Mouse (Mus musculus) cortical plate, adult 2 months (tissue): ENCODE results near the gene Clstn2. TPM values are rescaled to one million over a fixed set of nuclear protein-coding genes. Genes with fewer than 3 reads are reported as not detected.
A peak's percentile ranks its signal among the peaks of the same experiment; 100 is the strongest.

Experiments
- H3K27ac ChIP-seq: fragments of 200-500 bp; 2 replicates; pipeline ENCODE4 v1.5.1; 2012; ENCODE audit warnings: low read length, control low read depth, inconsistent platforms; ENCODE audit not compliant: insufficient read depth
- H3K4me1 ChIP-seq: fragments of 200-500 bp; 2 replicates; pipeline ENCODE4 v1.6.1; 2011; ENCODE audit warnings: low read length; ENCODE audit not compliant: control insufficient read depth, insufficient read depth
- H3K4me3 ChIP-seq: fragments of 200-500 bp; 2 replicates; pipeline ENCODE4 v1.5.1; 2011; ENCODE audit warnings: mild to moderate bottlenecking, low read length, control low read depth; ENCODE audit not compliant: insufficient read depth
- CTCF ChIP-seq: fragments of 200-500 bp; IDR thresholded peaks from 2 replicates; pipeline ENCODE4 v1.5.1; 2011; ENCODE audit warnings: mild to moderate bottlenecking, control low read depth, low read length; ENCODE audit not compliant: insufficient read depth; ENCODE audit errors: extremely low read depth
- POLR2A ChIP-seq: fragments of 200-500 bp; IDR thresholded peaks from 2 replicates; pipeline ENCODE4 v1.6.1; 2011; ENCODE audit warnings: mild to moderate bottlenecking, low read length, control low read depth; ENCODE audit not compliant: insufficient read depth; ENCODE audit errors: extremely low read depth
- polyA plus RNA-seq: library from polyadenylated mRNA; depleted of rRNA; stranded (reverse); fragments of >200 nt; gene quantifications from 2 replicates; pipeline ENCODE4 v1.2.3, GENCODE M21; 2012

Gene Clstn2
- polyA plus RNA-seq, 1 experiment, result 50.8 TPM

DNA sequence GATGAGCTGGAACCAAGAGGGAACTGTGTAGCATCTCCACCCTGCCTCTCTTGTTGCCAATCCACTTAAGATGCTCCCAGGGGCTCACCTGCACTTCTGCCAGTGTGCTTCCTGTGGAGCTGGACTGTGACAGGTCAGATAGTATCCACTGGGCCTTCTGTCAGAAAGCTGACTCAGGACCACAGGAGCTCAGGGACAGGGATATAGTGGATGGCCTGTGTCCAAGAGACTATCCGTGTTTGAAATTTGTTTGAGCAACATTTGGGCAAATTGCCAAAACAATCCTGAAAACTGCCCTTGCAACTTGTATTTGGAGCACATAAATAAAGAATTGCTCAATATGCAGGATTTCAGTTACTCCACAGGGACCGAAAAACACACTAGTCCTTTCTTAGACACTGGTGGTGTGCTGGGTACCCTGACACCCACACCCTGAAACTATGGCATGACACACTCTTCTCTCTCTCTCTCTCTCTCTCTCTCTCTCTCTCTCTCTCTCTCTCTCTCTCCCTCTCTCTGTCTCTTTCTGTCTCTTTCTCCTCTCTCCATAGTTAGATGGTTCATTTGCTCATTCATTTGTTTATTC, 542.3 kb downstream of the Clstn2 start:
- Histone ChIP-seq H3K27ac (no peak overlapping the region), H3K4me1 (no peaks in the 10 kb centered on the region), H3K4me3 (no peak overlapping the region)
- TF ChIP-seq POLR2A (no peak), CTCF (no peak)

DNA sequence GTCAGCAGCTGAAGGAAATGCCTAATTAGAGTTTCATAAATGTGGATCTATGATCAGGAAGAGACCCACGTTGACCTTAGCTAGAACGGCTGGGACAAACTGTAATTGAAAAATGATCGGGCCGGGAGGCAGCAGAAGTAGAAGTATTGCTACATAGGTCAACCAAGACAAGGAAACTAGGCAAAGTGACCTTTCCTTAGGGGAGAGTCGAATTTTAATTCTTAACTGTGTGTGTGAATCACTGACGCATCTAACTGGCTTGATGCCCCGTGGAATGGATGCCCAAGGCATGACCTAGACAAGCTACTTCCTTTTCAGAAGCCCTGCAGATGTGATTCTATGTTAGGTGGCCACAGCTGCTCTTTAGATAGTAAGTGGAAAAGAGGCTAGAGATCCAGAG, 546.2 kb downstream of the Clstn2 start:
- H3K27ac ChIP-seq, result no peak overlapping the region
- no peak overlapping the region for H3K4me3 ChIP-seq
- H3K4me1 ChIP-seq, result no peaks in the 10 kb centered on the region
- no peak for TF ChIP-seq CTCF
- no peak for TF ChIP-seq POLR2A

DNA sequence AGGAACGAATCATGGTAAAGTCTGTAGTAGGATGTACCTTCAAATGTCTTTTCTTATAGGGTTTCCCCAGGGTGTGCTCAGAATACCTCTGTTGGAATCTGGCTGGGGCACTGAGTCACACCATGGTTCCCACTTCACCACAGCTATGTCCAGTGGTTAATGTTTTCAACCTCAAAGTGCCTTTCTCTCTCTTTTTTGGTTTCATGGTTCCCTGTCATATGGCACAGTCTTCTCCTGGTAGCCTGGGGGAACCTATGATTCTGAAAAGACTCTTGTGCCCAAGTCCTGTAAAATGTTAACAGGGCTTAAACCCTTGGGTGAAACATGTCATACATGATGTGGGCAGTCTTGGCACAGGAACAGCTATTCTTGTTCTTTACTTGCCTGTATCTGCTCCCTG, 551.8 kb downstream of the Clstn2 start:
- Histone ChIP-seq H3K4me1 (no peaks in the 10 kb centered on the region), H3K4me3 (no peak overlapping the region), H3K27ac (no peak overlapping the region)
- TF ChIP-seq CTCF, result no peak
- no peak for TF ChIP-seq POLR2A

DNA sequence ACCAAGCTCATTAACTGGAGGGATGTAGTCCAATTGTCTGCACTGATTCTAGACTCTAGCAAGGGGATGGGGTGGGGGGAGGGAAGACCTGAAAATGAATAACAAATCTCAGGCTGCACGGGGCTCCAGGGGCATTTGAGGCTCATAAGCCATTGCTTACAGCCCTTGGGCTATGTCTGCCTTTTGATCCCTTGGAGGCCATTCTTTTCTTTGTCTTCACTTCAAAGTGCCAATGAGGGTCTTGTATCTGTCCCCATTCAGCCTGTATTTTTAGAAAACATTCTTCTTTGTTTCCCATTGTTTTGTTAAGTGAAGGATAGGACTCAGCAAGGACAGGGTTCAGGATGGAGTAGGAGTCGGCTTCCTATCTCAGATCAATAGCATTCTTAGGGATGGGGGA, 556.0 kb downstream of the Clstn2 start:
- no peak overlapping the region for H3K4me3 ChIP-seq
- TF ChIP-seq CTCF, result no peak
- H3K27ac ChIP-seq, result no peak overlapping the region
- no peaks in the 10 kb centered on the region for H3K4me1 ChIP-seq

DNA sequence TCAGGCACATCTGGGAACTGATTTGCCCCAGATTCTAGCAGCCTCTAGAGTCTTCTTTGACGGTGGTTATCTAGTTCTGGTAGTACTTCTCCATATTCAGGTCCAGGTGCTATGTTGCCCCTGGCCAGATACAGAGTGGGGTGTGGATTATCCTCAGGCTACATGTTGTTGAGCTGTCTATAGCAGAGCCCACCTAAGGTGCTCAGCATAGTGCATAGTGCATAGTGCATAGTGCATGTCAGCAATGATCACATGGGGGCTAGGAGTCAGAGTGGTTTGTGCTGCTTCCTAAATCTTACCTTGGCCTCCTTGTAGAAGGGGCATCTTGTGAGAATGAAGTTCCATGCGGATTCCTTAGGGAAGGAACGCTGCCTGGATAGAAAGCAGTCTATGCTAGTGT, 556.5 kb downstream of the Clstn2 start:
- Histone ChIP-seq H3K27ac (no peak overlapping the region), H3K4me3 (no peak overlapping the region), H3K4me1 (no peaks in the 10 kb centered on the region)
- TF ChIP-seq POLR2A, result no peak
- TF ChIP-seq CTCF, result no peak

DNA sequence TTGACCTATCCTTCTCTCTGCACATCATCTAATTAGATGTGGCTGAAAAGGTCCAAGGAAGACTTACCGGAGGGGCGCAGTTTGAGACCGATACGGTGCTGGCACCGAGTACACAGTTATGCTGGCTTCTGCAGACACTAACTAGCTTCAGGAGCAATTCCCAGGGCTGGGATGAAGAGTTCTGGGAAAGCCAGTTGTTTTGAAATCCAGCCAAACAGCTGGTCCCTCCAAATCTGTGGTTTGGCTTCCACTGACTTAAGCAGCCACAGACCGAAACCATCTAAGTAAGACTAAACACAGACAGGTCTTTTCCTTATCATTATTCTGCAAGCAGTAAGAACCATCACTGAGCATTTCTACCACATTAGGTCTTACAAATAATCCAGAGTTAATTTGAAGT, 558.1 kb downstream of the Clstn2 start:
- Histone ChIP-seq H3K4me3 (no peak overlapping the region), H3K4me1 (no peaks in the 10 kb centered on the region), H3K27ac (no peak overlapping the region)
- TF ChIP-seq CTCF (no peak), POLR2A (no peak)

DNA sequence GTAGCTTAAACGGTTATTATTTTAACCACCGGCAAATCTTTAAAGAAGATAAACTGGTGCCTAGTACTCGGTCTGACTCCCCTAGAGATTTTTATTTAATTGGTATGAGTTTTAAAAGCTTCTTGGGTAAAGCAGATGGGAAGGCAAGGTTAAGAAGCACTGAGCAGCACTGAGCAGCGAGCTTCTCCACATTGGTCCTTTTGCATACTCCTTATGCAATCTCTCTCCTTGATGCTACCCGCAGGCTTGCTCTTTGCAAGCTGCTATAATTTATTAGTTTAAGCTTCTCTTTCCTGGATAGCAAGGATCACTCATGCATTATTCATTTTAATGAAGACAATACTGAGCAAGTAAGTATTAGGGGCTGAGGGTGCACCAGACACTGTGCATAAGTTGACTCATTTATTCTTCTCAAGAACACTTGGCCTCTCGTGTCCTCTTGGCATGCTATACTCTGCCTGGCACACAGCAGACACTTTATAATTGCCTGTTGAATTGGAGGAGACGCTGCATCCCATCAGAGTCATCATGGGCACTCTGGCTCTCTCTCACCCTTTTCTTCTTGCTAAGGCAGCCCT, 561.9 kb downstream of the Clstn2 start:
- TF ChIP-seq CTCF (no peak), POLR2A (no peak)
- no peak overlapping the region for H3K27ac ChIP-seq
- no peak overlapping the region for H3K4me3 ChIP-seq

DNA sequence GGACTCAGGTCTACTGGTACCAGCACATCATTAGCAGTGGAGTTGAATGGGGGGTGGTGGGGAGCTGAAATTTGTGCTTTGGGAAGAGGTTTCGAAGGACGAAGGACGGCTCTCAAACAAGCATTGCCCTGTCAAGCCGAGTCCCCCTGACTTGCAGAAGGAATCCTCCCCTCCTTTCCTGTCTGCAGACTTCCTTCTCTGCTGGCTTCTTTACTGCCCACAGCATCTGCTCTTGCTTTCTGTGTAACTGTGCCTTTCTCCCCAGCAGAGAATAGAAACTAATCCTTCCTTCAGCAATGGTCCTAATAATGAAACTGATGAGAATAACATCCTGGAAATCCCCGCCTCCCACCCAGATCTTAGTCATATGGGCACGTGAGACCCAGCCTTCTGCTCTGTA, 572.5 kb downstream of the Clstn2 start:
- H3K4me1 ChIP-seq, result peaks cover 5% of the 10 kb centered on the region; the same call in 1 of the 2 replicates
- no peak overlapping the region for H3K27ac ChIP-seq

More for the DNA sequence above, 561.9 kb downstream of the Clstn2 start:
- H3K4me1 ChIP-seq, result no peaks in the 10 kb centered on the region

DNA sequence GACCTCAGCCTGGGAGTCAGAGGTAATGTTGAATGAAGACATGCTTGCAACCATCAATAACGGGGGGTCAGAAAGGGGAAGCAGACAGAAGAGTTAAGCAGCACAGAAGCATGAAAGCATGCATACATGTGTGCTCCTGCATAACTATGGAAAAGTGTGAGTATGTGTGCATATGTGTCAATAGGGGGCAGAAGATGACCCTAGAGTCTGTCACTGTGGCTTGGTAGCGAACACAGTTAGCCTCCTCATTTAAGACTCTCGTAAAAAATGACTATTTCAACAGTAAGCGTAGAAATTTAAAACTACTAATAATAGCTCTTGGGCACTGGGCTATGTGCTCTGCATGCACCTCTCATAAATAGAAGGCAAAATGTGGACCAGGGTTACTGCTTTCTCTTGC, 573.2 kb downstream of the Clstn2 start:
- TF ChIP-seq CTCF (peak; percentile 51; the same call in 1 of the 2 replicates), POLR2A (no peak)
- Histone ChIP-seq H3K27ac (no peak overlapping the region), H3K4me3 (no peak overlapping the region), H3K4me1 (peaks cover 5% of the 10 kb centered on the region; the same call in 1 of the 2 replicates)

More for the DNA sequence above, 572.5 kb downstream of the Clstn2 start:
- no peak overlapping the region for H3K4me3 ChIP-seq
- TF ChIP-seq POLR2A, result no peak
- TF ChIP-seq CTCF, result no peak

DNA sequence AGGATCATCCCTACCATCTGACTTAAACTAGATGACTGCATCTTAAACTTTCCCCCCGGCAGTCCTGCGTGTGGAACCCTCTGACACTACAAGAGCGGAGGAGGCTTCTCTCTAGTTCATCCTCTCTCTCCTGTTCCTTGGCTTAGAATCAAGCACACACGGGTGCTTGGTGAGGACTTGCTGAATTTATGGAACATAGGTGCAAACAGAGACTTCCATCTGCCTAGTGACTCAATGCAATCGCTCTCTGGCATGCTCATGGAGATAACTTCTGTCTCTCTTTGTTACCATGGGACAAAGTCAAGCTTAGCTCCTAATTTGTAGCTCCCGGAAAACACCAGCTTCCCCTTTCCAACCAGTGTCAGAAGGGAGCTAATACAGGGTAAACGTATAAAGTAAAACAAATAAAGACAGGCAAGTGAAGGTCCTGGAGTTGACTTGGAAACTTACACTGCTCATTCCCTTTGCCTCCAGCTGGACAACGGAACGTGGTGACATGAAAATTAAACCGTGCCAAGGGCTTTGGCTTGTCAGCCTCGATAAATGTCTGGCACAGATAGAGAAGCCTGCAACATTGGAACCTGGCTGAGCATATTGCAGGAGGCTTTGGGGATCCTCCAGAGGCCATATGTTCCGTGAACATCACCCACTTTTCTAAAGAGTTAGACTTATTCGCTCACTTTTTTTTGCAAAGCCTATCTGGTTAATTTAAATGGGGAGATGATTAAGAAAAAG, 583.5 kb downstream of the Clstn2 start:
- TF ChIP-seq CTCF (no peak), POLR2A (no peak)
- Histone ChIP-seq H3K27ac (no peak overlapping the region), H3K4me1 (peaks cover 3% of the 10 kb centered on the region; the same call in 1 of the 2 replicates), H3K4me3 (no peak overlapping the region)
